Comparison of ENCODE assay signal across 16 mouse cellular contexts in the genomic region with DNA sequence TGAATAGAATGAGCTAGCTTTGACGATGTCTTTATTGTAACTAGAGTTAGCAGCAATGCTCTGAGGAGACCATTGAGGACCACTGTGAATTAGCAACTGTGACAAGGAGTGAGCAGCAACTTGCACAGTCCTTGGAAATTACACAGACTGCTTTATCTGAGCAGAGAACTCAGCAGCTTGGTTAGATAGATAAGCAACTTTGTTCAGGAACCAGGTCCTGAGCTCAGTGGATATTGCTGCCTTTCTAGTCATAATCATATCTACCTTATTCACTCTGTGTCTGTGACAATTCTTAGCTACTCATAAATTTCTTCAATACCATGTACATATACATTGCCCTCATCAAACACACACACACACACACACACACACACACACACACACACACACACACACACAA.
"Had no signal": no experiment of that assay in that cellular context is flagged by ENCODE, and none has a peak within 500 bp of the region (broad histone marks: within the 10 kb centered on the region; RNA-seq: fewer than 3 reads in every experiment).

No protein-coding gene starts in this region.

- DNase-seq: retina, postnatal 1 day; right cerebral cortex, adult 18-20 months; right cerebral cortex, postnatal 14 days; right cerebral cortex, postnatal 25 days; right cerebral cortex, postnatal 4 days; spleen, adult 18-20 months; thymus, adult 18-20 months; thymus, adult 2 months; thymus, postnatal 14 days; thymus, postnatal 25 days; thymus, postnatal 36 days; thymus, postnatal 4 days had no signal

- H3K27ac ChIP-seq: neural tube, embryonic 13.5 days; neural tube, embryonic 15.5 days; stomach, embryonic 15.5 days; stomach, postnatal 0 days had no signal

- H3K4me3 ChIP-seq: neural tube, embryonic 13.5 days; neural tube, embryonic 15.5 days; stomach, embryonic 15.5 days had no signal

- H3K4me2 ChIP-seq: neural tube, embryonic 13.5 days; neural tube, embryonic 15.5 days; stomach, embryonic 15.5 days had no signal

- H3K4me1 ChIP-seq: neural tube, embryonic 13.5 days; neural tube, embryonic 15.5 days; stomach, embryonic 15.5 days had no signal

- H3K27me3 ChIP-seq: neural tube, embryonic 13.5 days; neural tube, embryonic 15.5 days; stomach, embryonic 15.5 days had no signal

- H3K9ac ChIP-seq: neural tube, embryonic 13.5 days; neural tube, embryonic 15.5 days; stomach, embryonic 15.5 days had no signal

- H3K36me3 ChIP-seq: stomach, embryonic 15.5 days had no signal

- H3K9me3 ChIP-seq: neural tube, embryonic 13.5 days; neural tube, embryonic 15.5 days; stomach, embryonic 15.5 days had no signal
